Mouse (Mus musculus) spleen, adult 18-20 months (tissue): Measurements from ENCODE around the gene D17H6S53E.
"Not testable (repeated sequence)": the region's sequence is repeated elsewhere in the genome, so short reads cannot be mapped to it uniquely, and the experiment has no call there.

ENCODE experiments used
- DNase-seq, 2 experiments: peaks; one replicate each; pipeline ENCODE4 v3.0.0; 2022; ENCODE audit warnings: mixed read lengths in 2 of 2

The D17H6S53E gene

DNA sequence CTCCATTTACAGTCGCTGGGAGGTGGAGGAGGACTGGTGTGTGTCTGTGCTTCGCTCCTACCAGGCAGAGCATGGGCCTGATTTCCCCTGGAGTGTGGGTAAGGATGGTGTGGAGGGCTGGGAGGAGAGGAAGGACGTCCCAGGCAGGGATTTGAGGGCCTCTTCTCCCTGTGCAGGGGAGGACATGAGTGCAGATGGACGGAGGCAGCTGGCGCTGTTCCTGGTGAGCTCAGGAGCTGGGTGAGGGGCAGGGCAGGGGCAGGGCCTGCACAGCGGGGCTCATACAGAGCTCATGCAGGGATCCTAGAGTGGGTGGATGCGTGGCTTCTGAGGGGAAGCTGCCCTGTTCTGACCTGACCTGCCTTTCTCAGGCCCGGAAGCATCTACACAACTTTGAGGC, 23.9 kb upstream of the D17H6S53E start:
- no peak for DNase-seq

DNA sequence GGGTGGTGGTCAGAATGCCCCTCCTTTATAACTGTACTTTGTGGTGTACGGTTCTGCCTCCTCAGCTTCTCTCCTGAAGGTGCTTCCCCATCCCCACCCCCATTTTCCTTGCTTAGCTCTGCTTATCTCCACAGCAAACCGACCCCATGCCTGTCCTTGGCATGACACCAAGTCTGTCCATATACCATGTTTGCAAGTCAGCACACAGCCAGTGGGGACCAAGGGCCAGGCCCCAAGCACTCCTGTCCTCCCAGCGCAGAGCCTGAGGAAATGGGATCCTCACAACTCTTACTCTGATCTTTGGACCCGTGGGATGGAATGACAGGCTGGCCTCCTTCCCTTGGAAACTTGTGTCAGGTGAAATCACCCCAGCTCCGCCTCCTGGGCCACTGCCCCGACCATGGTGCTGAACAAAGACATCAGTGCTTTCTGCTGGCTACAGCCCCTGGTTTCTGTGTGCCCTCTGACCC, 22.9 kb upstream of the D17H6S53E start:
- DNase-seq: no peak

DNA sequence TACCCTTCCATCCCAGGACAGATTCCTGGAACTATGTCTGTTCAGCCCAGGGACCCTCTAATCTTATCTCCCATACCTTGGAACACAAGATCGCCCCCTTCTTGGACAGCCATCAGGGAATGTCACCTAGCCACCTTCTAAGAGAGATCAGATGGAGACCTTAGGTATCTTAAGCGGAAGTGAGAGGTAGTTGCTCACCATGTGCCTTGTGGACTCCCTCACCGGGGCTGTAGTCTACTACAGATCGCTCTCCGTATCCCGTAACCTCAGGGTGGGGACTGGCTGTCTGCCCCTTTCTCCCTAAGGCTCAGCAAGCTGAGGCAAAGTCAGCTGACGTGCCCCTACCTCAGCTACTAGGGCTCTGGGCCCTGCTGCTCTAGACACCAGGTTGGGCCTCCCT, 22.1 kb upstream of the D17H6S53E start:
- DNase-seq: no peak

DNA sequence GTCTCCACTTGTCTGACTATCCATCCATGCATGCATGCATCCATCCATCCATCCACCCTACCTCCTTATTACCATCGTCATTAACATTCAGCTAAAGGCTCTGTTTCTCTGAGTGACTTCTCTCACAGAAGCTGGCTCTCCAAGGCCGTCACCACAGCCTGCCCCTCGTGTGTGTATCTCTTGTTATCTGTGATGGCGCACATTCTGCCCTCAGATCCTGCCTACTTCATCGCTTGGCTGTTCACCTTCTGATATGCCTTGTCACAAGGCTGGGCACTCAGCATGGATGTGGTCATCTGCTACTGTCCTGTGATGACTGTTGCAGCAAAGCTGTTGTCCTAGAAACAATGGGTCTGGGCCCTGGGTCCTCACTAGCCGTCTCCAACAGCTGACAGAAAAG, 21.4 kb upstream of the D17H6S53E start:
- no peak for DNase-seq

DNA sequence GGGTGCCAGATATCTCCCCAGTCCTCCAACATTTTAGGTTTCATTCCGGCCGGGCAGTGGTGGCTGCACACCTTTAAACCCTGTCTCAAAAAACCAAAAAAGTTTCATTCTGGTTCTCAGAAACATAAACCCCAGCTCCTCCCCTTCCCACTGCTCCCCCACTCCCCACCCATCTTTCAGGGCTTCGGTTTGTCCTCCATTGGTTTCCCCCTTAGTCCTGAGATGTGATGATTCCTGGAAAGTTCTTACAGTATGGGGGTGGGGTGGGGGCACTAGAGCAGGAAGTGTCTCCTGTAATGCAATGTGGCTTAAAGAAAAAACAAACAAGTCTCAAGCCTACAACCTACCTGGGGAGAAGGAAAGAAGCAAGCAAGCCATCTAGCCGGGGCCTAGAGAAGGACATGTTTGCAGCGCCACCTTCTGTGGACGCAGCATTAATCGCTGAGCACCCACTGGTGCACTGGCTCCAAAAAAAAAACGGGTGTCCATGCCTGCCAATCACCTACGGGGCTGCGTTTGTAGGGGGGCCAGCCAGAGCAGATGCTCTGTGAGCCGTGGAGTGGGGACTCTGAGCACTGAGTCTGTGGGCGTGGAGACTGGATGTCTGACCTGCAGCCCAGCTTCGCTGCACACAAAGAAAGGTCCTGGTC, 20.3 kb upstream of the D17H6S53E start:
- DNase-seq: no peak

DNA sequence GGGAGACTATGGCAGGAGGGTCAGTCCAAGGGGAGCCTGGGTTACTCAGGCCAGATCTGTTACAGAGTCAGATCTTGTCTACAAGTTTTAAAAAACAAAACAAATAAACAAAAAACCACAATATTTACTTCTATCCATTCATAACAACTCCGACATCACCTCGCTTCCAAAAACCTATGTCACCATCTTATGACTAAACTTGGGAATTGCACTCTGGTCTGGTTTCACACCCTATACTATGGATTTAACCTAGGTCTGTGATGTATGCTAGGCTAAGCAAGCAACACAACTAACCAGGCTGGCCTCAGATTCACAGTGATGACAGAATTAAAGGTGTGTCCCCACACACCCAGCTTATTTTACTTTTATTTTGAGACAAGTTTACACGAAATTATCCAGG, 19.7 kb upstream of the D17H6S53E start:
- no peak for DNase-seq

DNA sequence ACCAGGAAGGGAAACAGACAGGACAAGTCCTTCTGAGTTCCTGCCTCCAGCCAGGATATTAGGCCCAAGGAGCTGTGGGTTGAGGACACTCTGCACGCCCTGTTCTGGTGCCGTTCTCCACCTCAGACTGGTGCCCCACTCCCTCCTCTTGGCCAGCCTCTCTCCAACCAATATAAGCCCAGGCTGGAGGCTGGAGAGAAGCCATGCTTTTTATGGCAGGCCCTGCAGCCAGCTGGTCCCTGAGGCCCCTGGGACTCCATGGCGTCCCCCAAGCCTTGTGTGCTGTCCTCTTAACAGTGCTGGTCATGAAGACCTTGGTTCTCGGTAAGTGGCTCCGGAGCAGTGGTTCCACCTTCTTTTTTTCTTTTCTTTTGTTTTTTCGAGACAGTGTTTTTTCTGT, 18.1 kb upstream of the D17H6S53E start, which contains the start of gene Ly6g5c:
TSS of gene Ly6g5c (plus strand) at position 183 of the 400 bp plus-strand sequence.
- no peak for DNase-seq

DNA sequence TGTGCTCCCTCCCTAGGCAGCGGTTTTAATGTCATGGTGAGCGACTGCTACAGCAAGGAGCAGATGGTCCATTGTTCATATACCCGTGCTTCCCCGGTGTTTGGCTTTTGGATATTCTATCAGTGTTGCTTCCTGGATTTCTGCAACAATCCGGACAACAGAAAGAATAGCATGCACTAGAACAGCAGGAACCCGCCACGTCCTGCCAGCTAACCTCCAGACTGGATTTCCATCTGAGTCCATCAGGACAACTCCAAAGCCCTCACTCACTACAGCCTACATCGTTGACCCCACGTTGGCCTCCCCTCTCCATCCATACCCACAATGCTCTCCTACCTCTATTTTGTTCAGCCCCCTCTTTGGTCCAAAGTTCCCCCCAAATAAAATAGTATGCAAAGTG, 14.4 kb upstream of the D17H6S53E start:
- no peak for DNase-seq

DNA sequence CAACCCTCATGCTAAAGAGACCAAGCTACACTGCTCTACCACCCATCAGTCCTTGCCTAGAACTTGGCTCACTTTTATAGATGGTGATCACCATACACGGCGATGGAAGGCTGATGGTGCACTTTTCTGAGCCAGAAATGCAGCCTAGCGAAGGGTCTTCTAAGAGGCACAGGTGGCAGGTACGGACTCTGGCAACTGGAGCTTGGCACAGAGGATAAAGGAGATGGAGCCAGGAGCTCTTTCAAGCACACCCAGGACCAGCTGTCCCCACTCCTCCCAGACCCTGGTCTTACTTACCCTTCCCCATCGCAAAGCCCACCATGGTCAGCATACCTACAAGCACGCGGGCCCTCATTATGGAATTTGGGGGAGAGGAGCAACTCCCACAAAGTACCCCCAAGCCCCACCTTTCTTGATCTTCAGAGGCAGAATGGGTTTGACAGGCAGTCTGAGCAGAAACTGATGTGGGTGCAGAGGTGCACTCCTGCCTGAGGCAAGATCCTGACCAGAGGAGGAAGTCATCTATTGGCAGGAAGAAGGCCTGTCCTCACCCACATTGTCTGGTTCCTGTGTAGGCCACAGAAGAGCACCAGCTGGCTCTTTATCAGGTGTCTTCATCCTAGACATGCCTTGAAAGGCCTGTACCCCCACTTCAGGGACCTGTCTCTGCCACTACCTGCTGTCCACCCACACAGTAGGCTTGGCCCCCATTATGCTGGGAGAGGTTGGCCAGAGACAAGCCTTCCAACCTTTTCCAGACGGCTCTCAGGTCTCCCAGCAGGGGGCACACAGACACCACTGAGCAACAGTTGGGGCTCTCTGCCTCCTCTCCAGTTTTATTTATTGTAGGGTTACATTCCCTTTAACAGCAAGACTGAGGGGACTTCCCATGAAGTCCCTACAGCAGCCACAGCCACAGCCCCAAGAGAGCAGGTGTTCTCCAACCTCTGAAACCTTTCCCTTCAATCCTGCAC, 10.8 kb upstream of the D17H6S53E start, which contains the start of gene Ly6g5b:
TSS of gene Ly6g5b (minus strand) at position 383 of the 974 bp plus-strand sequence.
- peak in 1 of 2 experiments; percentile 36 for DNase-seq

DNA sequence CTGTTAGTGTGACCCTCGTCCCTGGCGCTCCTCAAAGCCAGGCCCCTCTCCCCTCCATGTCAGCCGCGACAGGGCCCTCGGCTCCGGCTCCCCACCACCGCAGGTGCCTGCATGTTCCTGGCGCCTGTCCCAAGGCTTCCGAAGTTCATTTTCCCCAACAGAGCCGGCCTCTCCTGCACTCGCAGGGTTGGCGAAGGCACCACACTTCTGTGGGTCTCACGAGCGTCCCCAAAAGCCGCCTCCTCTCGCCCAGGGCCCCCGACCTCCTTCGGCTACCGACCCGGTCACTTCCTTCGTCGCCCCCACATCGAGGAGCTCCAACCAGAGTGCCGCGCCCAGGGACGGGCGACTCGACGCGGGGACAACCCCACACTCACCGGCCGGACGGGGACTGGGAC, 5.4 kb upstream of the D17H6S53E start:
- no peak for DNase-seq

DNA sequence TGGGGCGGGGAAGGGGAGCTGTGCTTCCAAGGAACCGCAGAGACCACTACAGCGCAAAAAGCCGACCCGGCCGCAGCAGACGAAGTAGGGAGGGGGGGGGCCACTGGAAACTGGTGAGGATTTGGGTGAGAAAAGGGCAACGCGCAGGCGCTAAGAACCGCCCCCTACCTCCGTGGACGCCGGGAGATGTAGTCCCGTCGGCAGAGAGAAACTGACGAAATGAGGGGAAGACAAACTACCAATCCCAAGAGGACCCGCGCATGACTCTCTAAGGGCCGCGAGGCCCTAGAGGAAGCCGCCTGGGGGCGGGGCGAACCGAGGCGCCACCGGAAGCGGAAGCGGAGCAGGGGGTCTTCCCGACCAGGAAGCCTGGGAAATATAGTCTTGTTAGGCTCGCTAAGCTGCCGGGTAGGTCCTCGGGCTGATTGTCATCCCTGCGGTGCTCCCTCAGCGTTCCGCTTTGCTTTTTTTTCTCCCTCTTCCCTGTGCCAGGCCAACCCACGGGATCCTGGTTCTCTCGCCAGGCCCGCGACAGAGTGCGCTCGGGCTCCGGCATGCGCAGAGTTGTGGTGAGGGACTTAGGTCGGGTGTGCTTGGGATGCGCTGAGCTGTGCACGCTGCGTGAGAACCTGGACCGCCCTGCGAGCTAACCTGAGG, 4.9 kb upstream of the D17H6S53E start, which contains the start of gene Gpank1:
TSS of gene Gpank1 (plus strand) at position 313 of the 657 bp plus-strand sequence.
- peak; percentile 95 to 96 for DNase-seq

DNA sequence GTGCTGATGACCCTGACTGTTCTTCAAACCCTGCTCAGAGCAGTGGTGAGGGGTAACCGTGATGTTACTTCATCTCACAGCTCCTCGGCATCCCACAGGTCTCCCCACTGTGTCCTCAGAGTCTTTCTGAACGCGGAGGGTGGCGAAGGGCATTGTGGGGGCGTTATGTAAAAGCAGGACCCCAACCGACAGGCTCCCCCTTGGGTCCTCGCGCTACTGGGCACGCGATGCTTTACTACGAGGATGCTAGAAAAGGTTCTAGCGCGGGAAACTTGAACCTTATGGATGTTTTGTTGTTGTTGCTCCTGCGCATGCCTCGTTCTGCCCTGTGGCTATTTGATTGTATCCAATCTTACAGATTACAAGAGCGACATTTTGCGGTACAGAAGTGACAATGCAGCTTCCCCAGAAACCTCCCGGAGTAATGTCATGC, 4.3 kb upstream of the D17H6S53E start, which contains the start of gene Csnk2b:
TSS of gene Csnk2b (minus strand) at position 183 of the 433 bp plus-strand sequence.
- peak in 1 of 2 experiments; percentile 24 for DNase-seq

DNA sequence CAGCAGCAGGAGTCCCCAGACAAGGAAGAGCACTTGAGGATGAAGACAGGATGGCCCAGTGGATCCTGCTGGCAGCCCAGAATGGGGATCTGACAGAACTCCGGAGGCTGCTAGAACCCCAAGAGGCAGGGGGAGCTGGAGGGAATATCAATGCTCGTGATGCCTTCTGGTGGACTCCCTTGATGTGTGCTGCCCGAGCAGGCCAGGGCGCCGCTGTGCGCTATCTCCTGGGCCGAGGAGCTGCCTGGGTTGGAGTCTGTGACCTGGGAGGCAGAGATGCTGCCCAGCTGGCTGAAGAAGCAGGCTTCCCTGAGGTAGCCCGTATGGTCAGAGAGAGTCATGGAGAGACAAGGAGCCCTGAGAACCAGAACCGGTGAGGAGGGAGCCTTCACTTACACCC, 2.9 kb upstream of the D17H6S53E start:
- DNase-seq: not testable (repeated sequence)

DNA sequence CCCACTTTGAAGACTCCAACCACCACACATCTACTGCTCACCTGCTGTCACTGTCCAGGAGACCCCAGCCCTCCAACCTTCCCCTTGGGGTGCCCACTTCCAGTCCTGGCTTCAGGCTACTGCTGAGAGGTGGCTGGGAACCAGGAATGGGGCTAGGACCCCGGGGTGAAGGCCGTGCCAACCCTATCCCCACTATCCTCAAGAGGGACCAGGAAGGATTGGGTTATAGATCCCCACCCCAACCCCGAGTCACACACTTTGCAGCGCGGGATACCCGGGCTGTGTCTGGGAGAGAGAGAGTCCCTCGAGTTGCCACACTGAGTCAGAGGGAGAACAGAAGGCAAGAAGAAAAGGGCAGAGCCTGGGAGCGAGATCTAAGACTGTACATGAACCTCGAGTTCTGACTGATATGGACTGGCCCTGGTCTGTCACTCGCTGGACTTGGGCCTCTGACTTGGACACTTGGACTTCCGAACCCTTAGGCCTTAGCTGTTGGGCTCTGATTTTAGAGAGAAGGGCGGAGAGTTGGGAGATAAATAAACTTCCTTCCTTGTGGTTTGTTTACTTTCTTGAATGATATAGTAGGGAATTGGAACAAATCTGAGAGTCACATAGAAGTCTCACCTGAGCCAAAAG, 1.8 kb upstream of the D17H6S53E start:
- DNase-seq: not testable (repeated sequence)

DNA sequence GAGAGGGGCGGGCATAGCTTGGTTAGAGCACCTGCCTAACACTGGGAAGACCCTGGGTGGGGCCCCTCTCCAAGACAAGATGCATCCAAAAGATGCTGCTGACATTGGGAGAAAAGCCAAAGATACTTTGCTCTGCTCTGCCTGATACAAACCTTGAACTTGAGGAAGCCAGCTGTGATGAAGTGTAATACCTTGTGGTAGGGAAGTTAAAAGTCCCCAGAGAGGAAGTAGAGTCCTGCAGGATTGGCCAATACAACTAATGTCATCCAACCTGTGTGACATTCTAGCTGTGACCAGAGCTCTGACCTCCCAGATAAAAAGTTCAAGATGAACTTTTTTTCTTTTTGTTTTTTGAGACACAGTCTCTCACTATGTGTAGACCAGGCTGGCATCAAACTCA, 1.1 kb upstream of the D17H6S53E start:
- no peak for DNase-seq

DNA sequence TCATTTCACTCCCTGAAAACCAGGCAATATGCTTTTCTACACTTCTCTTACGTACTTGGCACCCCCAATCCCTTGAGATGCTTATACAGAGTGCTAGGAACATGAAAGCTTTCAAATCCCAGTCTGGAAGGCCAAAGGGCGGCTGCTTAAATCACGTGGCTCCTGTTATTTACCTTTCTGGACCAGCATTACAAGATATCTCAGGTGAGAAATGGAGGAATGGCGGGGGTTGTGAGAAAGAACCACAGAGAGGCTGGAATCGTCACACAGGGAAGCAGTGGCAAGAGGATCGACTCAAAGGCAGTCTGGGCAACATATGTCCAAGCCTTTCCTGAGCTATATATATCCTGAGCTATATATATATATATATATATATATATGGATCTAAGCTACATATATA, 595 bp upstream of the D17H6S53E start:
- DNase-seq: no peak

DNA sequence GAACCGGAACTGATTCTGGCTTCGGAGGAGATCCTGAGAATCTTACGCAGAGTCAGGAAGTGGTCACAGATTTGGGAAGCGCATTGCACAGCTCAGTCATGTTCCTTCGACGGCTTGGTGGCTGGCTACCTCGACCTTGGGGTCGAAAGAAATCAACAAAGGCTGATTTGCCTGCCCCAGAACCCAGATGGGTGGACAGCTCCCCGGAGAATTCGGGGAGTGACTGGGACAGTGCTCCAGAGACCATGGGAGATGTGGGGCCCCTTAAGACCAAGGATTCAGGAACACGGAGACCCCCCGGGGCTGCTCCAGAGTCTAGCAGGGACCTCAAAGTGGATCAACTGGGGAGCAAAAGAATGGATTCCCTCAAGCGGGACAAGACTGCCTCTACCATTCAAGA, 844 bp downstream of the D17H6S53E start:
- no peak for DNase-seq

DNA sequence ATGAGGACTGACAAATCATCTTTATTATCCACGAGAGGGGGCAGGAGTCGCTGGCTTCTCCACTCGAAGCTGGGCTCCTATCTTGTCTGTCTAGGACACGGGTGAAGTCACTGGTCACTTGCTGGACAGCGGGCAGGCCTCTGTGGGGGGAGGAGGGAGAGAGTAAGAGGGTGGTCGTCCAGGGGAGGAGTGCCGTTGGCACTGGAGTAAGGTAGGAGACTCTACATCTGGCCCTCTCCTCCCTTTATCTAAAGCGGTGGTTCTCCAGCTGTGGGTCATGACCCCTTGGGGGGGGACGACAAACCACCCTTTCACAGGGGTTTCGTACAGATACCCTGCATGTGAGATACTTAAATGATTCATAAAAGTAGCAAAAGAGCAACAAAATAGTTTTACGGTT, 2.8 kb downstream of the D17H6S53E start:
- no peak for DNase-seq

DNA sequence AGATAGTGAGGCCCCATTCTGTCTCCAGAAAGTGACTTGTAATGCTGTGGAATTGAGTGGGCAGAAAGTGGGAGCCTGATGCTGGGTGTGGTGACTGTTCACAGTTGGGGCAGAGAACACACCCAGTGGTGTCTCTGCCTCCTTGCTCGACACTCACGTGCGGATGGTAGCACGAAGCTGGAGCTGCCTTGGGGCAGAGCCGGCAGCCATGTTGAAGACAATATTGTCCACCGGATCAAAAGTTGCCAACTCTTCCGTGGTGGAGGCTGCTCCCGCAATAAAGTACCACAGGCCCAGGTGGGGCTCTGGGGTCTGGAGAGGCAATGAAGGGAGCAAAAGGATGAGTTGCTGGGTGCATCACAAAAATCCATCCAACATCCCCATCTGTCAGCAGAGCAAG, 4.9 kb downstream of the D17H6S53E start:
- no peak for DNase-seq

DNA sequence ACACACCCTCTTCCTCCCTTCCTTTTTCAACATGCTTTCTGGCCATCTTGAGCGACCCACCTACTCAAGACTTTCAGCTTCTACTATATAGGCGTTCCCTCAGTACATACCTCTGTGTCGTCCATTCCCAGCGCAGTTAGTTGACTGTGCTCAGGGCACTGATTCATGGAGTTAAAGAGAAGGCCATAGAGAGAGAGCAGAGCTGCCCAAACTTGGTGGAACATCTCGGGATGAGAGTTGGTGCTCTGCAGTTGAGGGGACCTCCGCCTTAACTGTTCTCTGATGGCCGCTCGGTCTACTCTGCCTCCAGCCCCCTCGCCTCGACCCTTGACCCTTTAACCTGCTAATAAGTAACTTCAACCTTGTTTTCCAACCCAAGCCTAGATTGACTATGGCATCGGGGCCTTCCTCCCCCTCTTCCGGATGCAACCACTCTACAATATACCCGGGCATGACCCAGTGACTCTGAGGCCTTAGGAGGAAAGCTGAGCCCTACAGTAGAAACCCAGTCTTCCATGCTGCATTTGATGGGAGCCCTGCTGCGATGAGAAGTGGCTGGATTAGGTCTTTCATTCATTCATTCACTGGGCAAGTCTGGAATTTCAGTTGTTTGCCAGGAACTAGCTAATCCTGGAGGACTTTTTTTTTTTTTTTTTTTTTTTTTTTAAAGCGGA, 5.5 kb downstream of the D17H6S53E start, which contains the start of gene Apom:
TSS of gene Apom (minus strand) at position 551 of the 674 bp plus-strand sequence.
- DNase-seq: no peak

DNA sequence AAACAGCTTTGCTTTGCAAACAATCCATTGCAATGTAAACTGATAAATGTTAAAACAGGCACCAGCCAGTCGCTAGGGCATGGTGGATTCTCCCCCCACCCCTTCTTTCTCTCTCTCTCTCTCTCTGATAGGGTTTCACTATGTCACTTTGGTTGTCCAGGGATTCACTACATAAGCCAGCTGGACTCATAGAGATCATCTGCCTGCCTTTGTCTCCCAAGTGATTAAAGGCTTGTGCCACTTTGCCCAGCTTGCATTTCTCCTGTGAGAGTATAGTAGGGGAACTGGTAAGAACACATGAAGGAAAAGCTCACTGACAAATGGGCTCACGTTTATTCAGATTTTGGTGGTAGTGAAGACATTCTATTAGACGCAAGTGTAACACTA, 6.0 kb downstream of the D17H6S53E start:
- DNase-seq: no peak

DNA sequence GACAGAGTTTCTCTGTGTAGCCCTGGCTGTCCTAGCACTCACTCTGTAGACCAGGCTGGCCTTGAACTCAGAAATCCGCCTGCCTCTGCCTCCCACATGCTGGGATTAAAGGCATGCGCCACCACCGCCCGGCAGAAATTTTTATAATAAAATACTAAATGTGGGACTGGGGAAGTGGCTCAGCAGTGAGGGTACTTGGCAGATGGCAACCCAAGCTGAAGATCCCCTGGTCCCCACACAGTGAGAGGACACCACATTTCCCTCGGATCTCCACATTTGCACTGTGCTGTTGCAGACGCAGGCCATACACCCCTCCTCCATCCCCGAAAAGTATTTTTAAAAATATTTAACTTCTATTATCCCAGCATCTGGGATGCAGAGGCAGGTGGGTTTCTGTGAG, 7.3 kb downstream of the D17H6S53E start:
- no peak for DNase-seq
